ENCODE assay signal across 26 mouse cellular contexts in the genomic region with DNA sequence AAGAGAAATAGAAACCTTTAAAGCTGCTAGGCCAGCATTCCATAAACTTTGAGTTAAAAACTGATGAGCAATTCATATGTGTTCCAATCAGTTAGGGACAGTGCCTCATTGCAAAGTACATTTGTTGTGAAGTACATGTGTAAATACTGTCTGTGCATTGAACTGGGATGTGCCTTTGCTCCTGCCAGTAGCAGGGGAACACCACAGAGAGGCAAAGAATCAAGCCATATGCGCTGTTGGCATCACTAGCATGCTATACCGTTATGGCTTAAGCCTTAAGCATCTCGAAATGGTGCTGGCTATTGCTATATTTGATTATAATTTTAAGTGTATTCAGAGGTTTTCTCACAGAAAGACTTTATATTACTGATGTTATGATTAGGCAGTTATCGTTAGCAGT. TPM values are rescaled to one million over a fixed set of nuclear protein-coding genes. Genes with fewer than 3 reads are reported as not detected.
DNase-seq lines count a peak whose midpoint lies in the region; ATAC-seq and TF ChIP-seq lines count a peak whose summit lies in the region.
"Had no signal": no experiment of that assay in that cellular context is flagged by ENCODE, and none has a peak within 500 bp of the region (broad histone marks: within the 10 kb centered on the region; RNA-seq: fewer than 3 reads in every experiment).

No protein-coding gene starts in this region.

- ATAC-seq in forebrain, embryonic 14.5 days: no peak
- ATAC-seq in forebrain, embryonic 13.5 days: no peak
- ATAC-seq: CD4-positive, CD25-positive, alpha-beta regulatory T cell, adult 4 months; forebrain, postnatal 0 days; intestine, postnatal 0 days had no signal

- TF ChIP-seq CTCF in brain, embryonic 14.5 days (IDR thresholded peaks at IDR 0.05; ENCODE audit: borderline replicate concordance, extremely low read depth, insufficient read depth, insufficient read length): no peak

- no peaks in the 10 kb centered on the region for H3K36me3 ChIP-seq in forebrain, embryonic 14.5 days (ENCODE audit: control insufficient read depth, insufficient read depth, low read length)
- no peaks in the 10 kb centered on the region for H3K36me3 ChIP-seq in forebrain, embryonic 13.5 days (ENCODE audit: poor library complexity, severe bottlenecking)
- H3K36me3 ChIP-seq: embryonic facial prominence, embryonic 10.5 days; embryonic facial prominence, embryonic 13.5 days; forebrain, embryonic 12.5 days; hindbrain, embryonic 12.5 days; hindbrain, embryonic 15.5 days had no signal

- no peak for TF ChIP-seq POLR2A in brain, embryonic 14.5 days (IDR thresholded peaks at IDR 0.05; ENCODE audit: borderline replicate concordance, extremely low read depth, insufficient read depth, insufficient read length, poor library complexity, severe bottlenecking)

- no peak overlapping the region for H3K27ac ChIP-seq in forebrain, embryonic 14.5 days (ENCODE audit: low read depth, low read length)
- H3K27ac ChIP-seq in forebrain, embryonic 13.5 days: no peak overlapping the region
- H3K27ac ChIP-seq: embryonic facial prominence, embryonic 10.5 days; embryonic facial prominence, embryonic 13.5 days; forebrain, embryonic 12.5 days; gastrocnemius, adult 2 months; hindbrain, embryonic 12.5 days; hindbrain, embryonic 15.5 days had no signal

- no peak overlapping the region for H3K4me2 ChIP-seq in forebrain, embryonic 14.5 days (ENCODE audit: low read length)
- no peak overlapping the region for H3K4me2 ChIP-seq in forebrain, embryonic 13.5 days
- H3K4me2 ChIP-seq: embryonic facial prominence, embryonic 13.5 days; forebrain, embryonic 12.5 days; heart, embryonic 11.5 days; hindbrain, embryonic 12.5 days; hindbrain, embryonic 15.5 days had no signal

- H3K4me1 ChIP-seq in forebrain, embryonic 14.5 days (ENCODE audit: control insufficient read depth, insufficient read depth, low read length): 0 out of 2 replicates have a peak, but pooled peaks cover 2% of the 10 kb centered on the region
- H3K4me1 ChIP-seq in forebrain, embryonic 13.5 days: 0 out of 2 replicates have a peak, but pooled peaks cover 7% of the 10 kb centered on the region
- H3K4me1 ChIP-seq: embryonic facial prominence, embryonic 10.5 days; embryonic facial prominence, embryonic 13.5 days; forebrain, embryonic 12.5 days; hindbrain, embryonic 12.5 days; hindbrain, embryonic 15.5 days had no signal

- DNase-seq in cerebellum, adult 18-20 months: peak; percentile 8 to 10
- DNase-seq in cerebellum, adult 9-11 months: no peak
- peak; percentile 33 for DNase-seq in forebrain, embryonic 14.5 days (ENCODE audit: low spot score)
- DNase-seq in brain, adult 2 months (ENCODE audit: low read depth, low spot score): peak; percentile 16
- peak; percentile 58 for DNase-seq in brain, embryonic 14.5 days (ENCODE audit: low read depth)
- no peak for DNase-seq in adrenal gland, adult 8-10 months
- DNase-seq: adrenal gland, postnatal 10 days; embryo, embryonic 11 days; forebrain, postnatal 0 days; gastrocnemius, adult 2 months; gastrocnemius, postnatal 14 days; heart, adult 11 months; kidney, adult 2 months had no signal

- peaks cover 7% of the 10 kb centered on the region; the same call in 1 of the 2 replicates for H3K27me3 ChIP-seq in forebrain, embryonic 14.5 days (replicated peaks; ENCODE audit: control insufficient read depth, insufficient read depth, low read length)
- H3K27me3 ChIP-seq in forebrain, embryonic 13.5 days: peaks cover 10% of the 10 kb centered on the region; the same call in 1 of the 2 replicates
- H3K27me3 ChIP-seq: embryonic facial prominence, embryonic 13.5 days; forebrain, embryonic 12.5 days; hindbrain, embryonic 12.5 days; hindbrain, embryonic 15.5 days had no signal

- no peak overlapping the region for H3K4me3 ChIP-seq in forebrain, embryonic 14.5 days (ENCODE audit: low read depth, low read length)
- H3K4me3 ChIP-seq in forebrain, embryonic 13.5 days: no peak overlapping the region
- H3K4me3 ChIP-seq: embryonic facial prominence, embryonic 10.5 days; embryonic facial prominence, embryonic 13.5 days; erythroblast, embryonic 14.5 days; forebrain, embryonic 12.5 days; gastrocnemius, adult 2 months; hindbrain, embryonic 12.5 days; hindbrain, embryonic 15.5 days had no signal

- 83% methylated on average over 4 of the region's 4 CpGs for WGBS in forebrain, embryonic 14.5 days
- WGBS in forebrain, embryonic 13.5 days: 91% methylated on average over 4 of the region's 4 CpGs

- H3K9ac ChIP-seq in forebrain, embryonic 14.5 days (ENCODE audit: low read length): no peak overlapping the region
- no peak overlapping the region for H3K9ac ChIP-seq in forebrain, embryonic 13.5 days
- H3K9ac ChIP-seq: embryonic facial prominence, embryonic 13.5 days; forebrain, embryonic 12.5 days; forebrain, postnatal 0 days; hindbrain, embryonic 12.5 days; hindbrain, embryonic 15.5 days had no signal

- H3K9me3 ChIP-seq in forebrain, embryonic 14.5 days (replicated peaks; ENCODE audit: control insufficient read depth, low read length): no peaks in the 10 kb centered on the region
- H3K9me3 ChIP-seq in forebrain, embryonic 13.5 days (replicated peaks): no peaks in the 10 kb centered on the region
- H3K9me3 ChIP-seq: embryonic facial prominence, embryonic 10.5 days; embryonic facial prominence, embryonic 13.5 days; forebrain, embryonic 12.5 days; hindbrain, embryonic 12.5 days; hindbrain, embryonic 15.5 days had no signal

RNA-seq across cellular contexts. Expression of gene Erbb4, which starts 58.9 kb away (rescaled TPM):
- 8.4 and 14.4 TPM in 2 replicates for polyA plus RNA-seq in forebrain, embryonic 14.5 days (2014; fragmentation: Nextera tagmentation; extraction: Ambion mirVana)
- polyA plus RNA-seq in forebrain, embryonic 13.5 days (2015; fragmentation: Nextera tagmentation; extraction: Ambion mirVana): 8.9 and 11.2 TPM in 2 replicates
- 7.8 and 12.2 TPM in 2 replicates for polyA plus RNA-seq in brain, embryonic 14.5 days (2012; rRNA removed)
- 1 to 10 TPM; 1.1 to 2.0 (median 1.3) TPM for total RNA-seq in adrenal gland, adult 8-10 months (2022)
- total RNA-seq: hematopoietic stem cell, adult 5-6 weeks; MEL had no signal
- polyA plus RNA-seq: C2C12; CD4-positive, CD25-positive, alpha-beta regulatory T cell, adult 4 months; erythroblast, embryonic 14.5 days; intestine, postnatal 0 days had no signal

Comparison
In these comparisons a context has a peak if more than half of its experiments do, and no peak if none do; other contexts are left out.
1. DNase-seq: peak in cerebellum, adult 18-20 months (2 of 2), forebrain, embryonic 14.5 days (single experiment), brain, adult 2 months (single experiment) and brain, embryonic 14.5 days (single experiment); none in cerebellum, adult 9-11 months (single experiment) and adrenal gland, adult 8-10 months (single experiment).